Mouse (Mus musculus) fibroblast of lung, adult 2 months (primary cell): ENCODE measurements around the gene Lrrc51.

Experiments
- DNase-seq: peaks from one replicate; pipeline ENCODE4 v3.0.0-alpha.2; 2011; ENCODE audit warnings: low read depth

The Lrrc51 gene

DNA sequence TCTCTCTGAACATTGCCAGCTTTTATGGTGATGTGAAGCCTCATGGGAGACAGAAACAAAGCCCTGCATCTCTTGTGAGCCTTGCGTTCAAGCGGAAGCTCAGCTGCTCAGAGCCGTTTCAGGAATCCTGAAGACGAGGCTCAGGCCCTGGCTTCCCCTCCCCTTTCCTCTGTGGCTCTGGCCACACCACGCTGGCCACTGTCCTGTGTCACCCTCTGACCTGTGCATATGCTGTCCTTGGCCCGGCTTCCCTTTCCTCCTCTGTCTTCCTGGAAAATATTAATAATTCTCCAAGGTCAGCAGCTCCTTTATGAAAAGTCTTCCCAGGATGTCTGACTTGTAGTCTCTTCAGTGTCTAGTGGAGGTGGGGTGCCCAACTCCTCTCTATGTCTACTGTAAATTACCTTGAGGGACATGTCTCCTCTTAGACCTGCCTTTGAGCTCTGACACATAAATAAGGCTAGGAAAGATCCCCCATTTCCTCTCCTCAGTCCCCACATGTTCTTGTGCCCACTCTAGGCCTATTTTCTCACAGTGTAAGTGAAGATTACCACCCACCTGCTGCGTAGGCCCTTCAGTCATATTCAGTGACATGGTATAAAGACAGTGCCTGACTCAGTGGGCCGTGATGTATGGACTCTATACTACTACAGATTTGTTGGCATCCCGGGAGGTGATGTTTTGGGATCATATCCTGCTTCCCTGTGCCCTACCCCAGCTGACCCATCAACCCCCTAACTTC, 51.1 kb downstream of the Lrrc51 start:
- no peak for DNase-seq

DNA sequence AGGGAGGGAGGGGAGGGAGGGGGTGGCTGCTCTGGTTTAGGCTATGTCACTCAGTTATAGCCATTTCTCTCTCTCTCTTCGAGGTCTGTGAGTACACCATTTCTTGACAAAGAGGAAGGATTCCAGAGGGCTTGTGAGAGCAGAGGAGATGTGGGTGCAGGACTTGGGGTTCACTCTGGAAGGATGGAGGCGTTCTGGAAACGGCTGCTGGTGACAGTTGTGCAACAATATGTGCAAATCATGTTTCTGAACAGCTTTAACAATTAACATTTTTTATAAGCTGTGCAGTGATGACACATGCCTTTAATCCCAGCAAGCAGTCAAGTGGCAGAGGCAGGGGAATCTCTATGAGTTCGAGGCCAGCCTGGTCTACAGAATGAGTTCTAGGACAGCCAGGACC, 52.8 kb downstream of the Lrrc51 start:
- DNase-seq, result no peak

DNA sequence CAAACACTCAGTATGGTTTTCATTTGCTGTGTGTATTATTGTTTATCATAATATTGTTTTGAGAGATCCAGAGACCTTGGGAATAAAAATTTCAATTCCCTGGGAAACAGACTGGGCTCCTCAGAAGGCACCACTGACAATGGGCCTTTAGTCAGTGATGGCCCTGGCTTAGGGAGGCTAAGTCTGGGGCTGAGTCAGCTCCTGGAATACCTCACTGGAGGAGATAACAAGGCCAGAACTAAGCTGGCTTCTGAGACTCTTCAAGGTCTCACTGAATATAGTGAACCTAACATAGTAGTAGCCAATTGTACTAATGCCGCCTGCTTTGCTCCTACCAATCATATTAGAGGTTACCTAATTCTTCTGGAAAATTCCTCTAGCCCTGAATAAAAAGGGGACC, 57.7 kb downstream of the Lrrc51 start:
- no peak for DNase-seq

DNA sequence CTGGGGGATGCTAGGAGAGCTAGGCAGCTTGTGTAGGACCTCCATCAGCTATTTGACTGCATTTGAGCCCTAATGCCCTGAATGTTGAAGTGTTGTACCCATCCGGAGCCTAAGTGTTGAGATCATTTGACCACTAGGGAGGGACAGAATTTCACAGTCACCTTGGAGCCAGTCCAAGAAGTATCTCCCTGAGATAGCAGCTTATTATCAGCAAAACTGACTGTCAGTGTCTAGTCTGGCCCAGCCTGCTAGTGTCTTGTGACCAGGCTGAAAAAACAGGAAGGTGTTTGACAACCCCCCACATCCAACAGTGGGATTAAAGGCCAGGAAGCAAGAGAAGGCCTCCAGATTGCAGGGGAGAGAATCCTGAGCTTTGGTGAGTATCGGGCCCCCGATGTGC, 62.4 kb downstream of the Lrrc51 start:
- DNase-seq, result no peak

DNA sequence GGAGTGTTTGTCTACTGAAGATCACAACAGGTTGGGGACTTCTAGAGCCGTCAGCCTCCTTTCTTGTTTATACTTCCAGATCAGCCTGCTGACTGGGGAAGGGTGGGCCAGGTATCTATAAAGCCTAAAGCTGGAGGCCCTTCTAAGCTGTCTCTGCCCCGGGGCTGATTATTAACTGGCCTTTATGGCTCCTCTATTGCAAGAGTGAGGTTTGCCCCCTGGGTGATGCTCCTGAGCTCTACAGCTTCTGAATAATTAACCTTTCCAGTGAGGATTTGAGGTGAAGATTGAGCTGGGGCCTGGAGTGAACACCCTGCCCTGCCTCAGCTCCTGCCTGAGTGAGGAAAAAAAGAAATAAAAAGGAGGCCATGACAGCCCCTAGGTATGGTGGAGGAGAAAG, 63.1 kb downstream of the Lrrc51 start, which contains the start of gene Folr1:
TSS of gene Folr1 (minus strand) at position 160 of the 400 bp plus-strand sequence.
- no peak for DNase-seq

DNA sequence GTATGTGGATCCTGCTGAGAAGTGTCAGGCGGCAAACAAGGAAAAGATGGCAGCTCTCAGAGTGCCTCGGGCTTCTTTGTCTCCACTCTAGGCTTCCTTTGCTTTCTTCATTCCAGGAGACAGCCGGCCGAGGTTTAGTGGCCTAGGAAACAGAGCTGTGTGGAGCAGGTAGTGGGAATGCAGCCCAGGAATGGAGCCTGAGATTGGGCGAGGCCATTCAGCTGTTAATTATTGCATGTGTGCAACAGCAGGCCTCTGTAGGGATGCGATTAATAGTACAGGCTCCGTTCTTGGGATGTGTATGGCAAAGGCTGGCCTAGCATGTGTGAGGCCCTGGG, 64.6 kb downstream of the Lrrc51 start:
- no peak for DNase-seq

DNA sequence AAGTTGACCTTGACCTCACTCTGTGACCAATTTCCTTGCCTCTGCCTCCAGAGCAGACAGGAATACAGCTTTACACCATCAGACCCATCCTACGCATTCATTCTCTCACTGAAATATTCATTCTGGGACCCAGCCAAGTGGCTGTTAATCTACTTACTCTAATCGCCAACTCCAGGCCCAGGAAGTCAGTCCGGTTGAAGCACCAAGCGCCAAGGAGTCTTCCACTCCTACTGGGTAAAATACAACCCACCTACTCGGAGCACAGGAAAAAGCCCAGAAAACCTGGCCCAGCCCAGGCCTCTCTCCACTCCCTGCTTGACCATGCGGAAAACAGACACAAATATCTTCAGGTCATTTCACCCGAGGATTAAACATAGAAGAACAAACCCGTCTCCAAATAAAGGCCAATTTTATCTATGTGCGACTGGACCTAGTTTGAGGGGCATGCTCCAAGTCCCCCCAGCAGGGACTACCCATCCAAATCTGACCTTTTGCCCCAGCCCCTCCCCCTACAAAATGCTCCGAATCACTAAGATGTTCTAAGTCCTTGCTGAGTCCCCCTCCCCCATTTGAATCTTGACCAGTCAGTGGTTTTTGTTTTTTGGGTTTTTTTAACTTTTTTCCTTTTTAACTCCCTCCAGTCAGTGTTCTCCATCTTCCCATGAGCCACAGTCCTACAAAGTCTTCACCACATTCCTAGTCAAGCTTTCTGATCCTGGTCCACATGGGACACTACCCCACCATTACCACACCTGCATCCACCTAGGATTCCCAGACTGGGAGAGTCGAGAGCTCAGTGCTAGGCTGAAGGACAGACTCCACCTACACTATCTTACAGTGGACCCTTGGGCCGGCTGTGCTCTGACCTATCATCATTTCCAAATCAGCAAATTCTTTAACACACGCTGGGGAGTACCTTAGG, 65.2 kb downstream of the Lrrc51 start:
- DNase-seq, result no peak

- DNase-seq, result no peak
Observed at GRCm38 (mm10) chr7:101867482-101867881, 66.2 kb downstream of the Lrrc51 start.

DNA sequence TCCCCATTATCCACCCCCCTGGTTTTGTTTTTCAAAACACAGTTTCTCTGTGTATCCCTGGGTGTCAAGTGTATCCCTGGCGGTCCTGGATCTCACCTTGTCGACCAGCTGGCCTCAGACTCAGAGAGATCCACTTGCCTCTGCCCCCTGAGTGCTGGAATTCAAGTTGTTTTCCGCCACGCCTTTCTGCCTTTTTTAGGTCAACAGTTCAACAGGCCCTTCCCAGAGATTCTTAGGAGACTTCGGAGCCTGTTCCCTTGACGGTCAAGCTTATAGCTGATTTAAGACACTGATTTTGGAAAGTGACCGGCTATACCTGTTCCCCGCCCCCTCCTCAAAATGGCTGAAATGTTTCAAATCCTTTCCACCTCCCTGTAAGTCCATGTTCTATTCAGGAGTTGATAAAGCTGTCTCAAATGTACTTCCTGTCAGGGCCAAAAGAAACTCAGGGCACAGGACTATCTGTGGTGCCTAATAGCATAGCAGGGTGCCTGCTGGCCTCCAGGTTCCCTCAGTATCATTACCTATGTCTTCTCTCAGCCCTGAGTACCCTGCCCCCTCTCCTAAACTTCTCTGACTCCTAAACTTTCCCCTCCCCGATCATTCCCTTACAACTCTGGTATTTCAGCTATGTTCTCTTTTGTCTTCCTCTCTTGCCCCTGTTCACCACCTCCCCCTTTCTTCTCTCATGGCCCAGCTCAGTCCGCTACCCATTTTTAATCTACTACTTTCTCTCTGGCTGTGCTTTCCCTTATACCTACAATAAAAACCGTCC, 67.0 kb downstream of the Lrrc51 start:
- DNase-seq, result no peak

DNA sequence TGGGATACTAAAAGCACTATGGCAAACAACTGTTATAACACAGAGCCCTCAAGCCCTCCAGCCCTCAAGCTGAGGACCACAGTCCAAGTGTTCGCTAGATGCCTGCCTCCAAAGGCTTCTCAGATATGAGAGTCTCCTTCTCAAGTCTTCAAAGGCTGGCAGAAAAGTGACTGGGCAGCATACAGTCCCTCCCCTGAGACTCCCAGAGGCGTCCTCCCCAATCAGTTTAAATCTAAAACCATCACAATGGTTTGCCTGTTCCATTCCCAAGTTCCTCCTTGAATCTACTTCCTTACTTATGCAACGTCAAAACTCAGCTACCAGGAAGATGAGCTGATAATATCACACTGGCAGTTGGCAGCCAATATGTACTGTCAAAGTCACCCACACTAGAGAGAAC, 70.3 kb downstream of the Lrrc51 start, which contains the start of gene Anapc15:
TSS of gene Anapc15 (plus strand) at position 301 of the 400 bp plus-strand sequence.
- no peak for DNase-seq
